In the genomic region with DNA sequence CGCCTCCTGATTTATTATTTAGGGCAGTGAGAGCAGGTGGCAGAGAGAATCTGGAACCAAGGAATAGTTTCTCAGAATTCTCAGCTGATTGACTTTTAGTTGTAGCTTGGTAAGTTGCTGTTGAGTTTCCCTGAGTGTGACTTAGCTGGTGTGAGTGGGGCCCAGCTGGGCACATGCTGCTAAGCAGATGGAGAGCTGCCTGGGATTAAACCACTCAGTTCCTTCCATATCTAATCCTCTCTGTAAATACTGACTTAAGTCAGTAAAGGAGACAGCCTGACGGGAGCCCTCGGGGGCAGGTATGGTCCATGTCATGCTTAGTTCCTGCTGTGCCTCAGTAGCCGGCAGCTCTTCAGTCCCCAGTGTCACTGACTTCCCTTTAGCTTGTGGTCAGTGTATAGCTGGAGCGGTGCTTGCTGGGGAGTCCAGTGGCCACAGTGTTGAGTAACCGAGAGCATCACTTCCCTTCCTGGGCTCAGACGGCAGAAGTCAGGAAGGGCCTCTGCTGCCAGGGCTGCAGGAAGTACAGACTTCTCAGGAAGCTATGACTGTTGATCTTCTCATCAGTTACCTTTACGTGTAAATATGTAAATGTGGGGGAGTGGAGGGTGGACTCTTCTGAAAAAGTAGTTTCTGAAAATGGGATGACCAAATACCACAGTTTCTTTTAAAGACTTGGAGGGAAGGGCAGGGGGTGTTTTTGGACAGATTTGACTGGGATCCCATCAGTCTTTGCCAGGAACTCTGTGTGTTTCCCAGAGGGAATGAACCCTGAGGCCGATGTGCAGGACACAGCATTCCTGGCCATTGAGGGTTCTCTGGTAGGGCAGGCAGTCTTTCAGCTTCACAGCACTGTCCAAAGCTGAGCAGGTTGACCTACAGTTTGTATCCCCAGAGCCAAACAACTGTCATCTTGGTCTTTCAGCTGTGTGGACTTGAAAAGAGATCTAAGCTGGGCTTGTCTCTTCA, we compare ENCODE assay signal across 8 mouse cellular contexts. TPM values are rescaled to one million over a fixed set of nuclear protein-coding genes. Genes with fewer than 3 reads are reported as not detected.
A peak's percentile ranks its signal among the peaks of the same experiment; 100 is the strongest.
DNase-seq lines count a peak whose midpoint lies in the region; ATAC-seq and TF ChIP-seq lines count a peak whose summit lies in the region.

No protein-coding gene starts in this region.

- peaks cover 4% of the 10 kb centered on the region; the same call in 1 of the 2 replicates for H3K79me2 ChIP-seq in heart, adult 2 months (replicated peaks; ENCODE audit: control insufficient read depth, insufficient read depth, low read length)

- H3K4me1 ChIP-seq in neural tube, embryonic 11.5 days (ENCODE audit: control insufficient read depth, insufficient read depth, low read length): peaks cover 14% of the 10 kb centered on the region
- H3K4me1 ChIP-seq in heart, adult 2 months (ENCODE audit: control insufficient read depth, insufficient read depth, low read length): peaks cover 37% of the 10 kb centered on the region
- H3K4me1 ChIP-seq in liver, postnatal 0 days (ENCODE audit: insufficient read depth): peaks cover 80% of the 10 kb centered on the region
- H3K4me1 ChIP-seq in stomach, embryonic 15.5 days: peaks cover 71% of the 10 kb centered on the region
- H3K4me1 ChIP-seq in cerebellum, adult 2 months (ENCODE audit: control insufficient read depth, insufficient read depth, low read length): peaks cover 41% of the 10 kb centered on the region

- H3K36me3 ChIP-seq in neural tube, embryonic 11.5 days (ENCODE audit: control insufficient read depth, insufficient read depth, low read length): no peaks in the 10 kb centered on the region
- H3K36me3 ChIP-seq in heart, adult 2 months (ENCODE audit: control insufficient read depth, insufficient read depth, low read length): no peaks in the 10 kb centered on the region; the same call in none of the 2 replicates
- 0 out of 2 replicates have a peak, but pooled peaks cover 2% of the 10 kb centered on the region for H3K36me3 ChIP-seq in liver, postnatal 0 days (replicated peaks; ENCODE audit: insufficient read depth, low read length)
- H3K36me3 ChIP-seq in stomach, embryonic 15.5 days: no peaks in the 10 kb centered on the region

- no peak overlapping the region for H3K4me2 ChIP-seq in neural tube, embryonic 11.5 days (ENCODE audit: low read depth)
- H3K4me2 ChIP-seq in liver, postnatal 0 days (ENCODE audit: low read depth, low read length): no peak overlapping the region
- no peak overlapping the region for H3K4me2 ChIP-seq in stomach, embryonic 15.5 days

- 78% methylated on average over 9 of the region's 9 CpGs for WGBS in neural tube, embryonic 11.5 days
- WGBS in heart, adult 2 months: 32% methylated on average over 9 of the region's 9 CpGs
- 36% methylated on average over 9 of the region's 9 CpGs for whole genome bisulfite sequencing in liver, postnatal 0 days (ENCODE audit: insufficient replicate concordance)
- WGBS in stomach, embryonic 15.5 days: 41% methylated on average over 9 of the region's 9 CpGs
- WGBS in cerebellum, adult 2 months: 40% methylated on average over 9 of the region's 9 CpGs

- H3K9ac ChIP-seq in neural tube, embryonic 11.5 days (ENCODE audit: low read length): no peak overlapping the region
- no peak overlapping the region for H3K9ac ChIP-seq in heart, adult 2 months (ENCODE audit: low read depth, low read length)
- peak overlapping the region; percentile 38; the same call in 1 of the 2 replicates for H3K9ac ChIP-seq in liver, postnatal 0 days (replicated peaks)
- H3K9ac ChIP-seq in stomach, embryonic 15.5 days: no peak overlapping the region

- intact Hi-C loops in heart, adult 2 months (cut with DNase I): loop anchor here (2.0 kb wide), 1 partner anchor 21 kb away; no protein-coding TSS in a partner anchor

- H3K27ac ChIP-seq in neural tube, embryonic 11.5 days (ENCODE audit: low read depth, low read length): 0 out of 2 replicates have a peak overlapping the region, but pooled peaks have one; percentile 10
- peak overlapping the region; percentile 36 for H3K27ac ChIP-seq in heart, adult 2 months
- peak overlapping the region; percentile 81 for H3K27ac ChIP-seq in liver, postnatal 0 days (ENCODE audit: low read depth)
- H3K27ac ChIP-seq in stomach, embryonic 15.5 days: peak overlapping the region; percentile 26; the same call in 1 of the 2 replicates
- no peak overlapping the region for H3K27ac ChIP-seq in cerebellum, adult 2 months (ENCODE audit: insufficient read depth, low read length)

- ATAC-seq in neural tube, embryonic 11.5 days (ENCODE audit: insufficient read depth, low FRiP score, low TSS enrichment): no peak
- peak; percentile 50 for ATAC-seq in liver, postnatal 0 days
- ATAC-seq in stomach, embryonic 15.5 days (ENCODE audit: insufficient read depth, low FRiP score, low read depth): no peak
- no peak for ATAC-seq in erythroblast, adult 5-6 weeks (replicated peaks; ENCODE audit: low FRiP score, poor library complexity, severe bottlenecking)

- TF ChIP-seq EP300 in heart, adult 2 months (IDR thresholded peaks at IDR 0.05; ENCODE audit: insufficient read depth, low read depth, low read length): 0 out of 2 replicates have a peak, but pooled peaks have one; percentile 26
- TF ChIP-seq EP300 in liver, postnatal 0 days (IDR thresholded peaks at IDR 0.05; ENCODE audit: low read depth): peak; percentile 62; the same call in 1 of the 2 replicates

- TF ChIP-seq POLR2A in heart, adult 2 months (IDR thresholded peaks at IDR 0.05; ENCODE audit: insufficient read depth, low read depth, low read length): no peak
- no peak for TF ChIP-seq POLR2A in cerebellum, adult 2 months (IDR thresholded peaks at IDR 0.05; ENCODE audit: borderline replicate concordance, insufficient read depth, low read length)

- H3K4me3 ChIP-seq in neural tube, embryonic 11.5 days (ENCODE audit: low read depth, low read length): no peak overlapping the region
- H3K4me3 ChIP-seq in heart, adult 2 months: no peak overlapping the region
- H3K4me3 ChIP-seq in liver, postnatal 0 days (ENCODE audit: low read depth, low read length): no peak overlapping the region
- no peak overlapping the region for H3K4me3 ChIP-seq in stomach, embryonic 15.5 days (replicated peaks)
- no peak overlapping the region for H3K4me3 ChIP-seq in cerebellum, adult 2 months (replicated peaks; ENCODE audit: insufficient read depth, low read depth, low read length)

- H3K27me3 ChIP-seq in neural tube, embryonic 11.5 days (ENCODE audit: control insufficient read depth, insufficient read depth, low read length): no peaks in the 10 kb centered on the region
- no peaks in the 10 kb centered on the region for H3K27me3 ChIP-seq in heart, adult 2 months (ENCODE audit: control insufficient read depth, insufficient read depth, low read length)
- H3K27me3 ChIP-seq in liver, postnatal 0 days (ENCODE audit: insufficient read depth, low read length): no peaks in the 10 kb centered on the region
- no peaks in the 10 kb centered on the region for H3K27me3 ChIP-seq in stomach, embryonic 15.5 days (replicated peaks)
- no peaks in the 10 kb centered on the region for H3K27me3 ChIP-seq in cerebellum, adult 2 months (ENCODE audit: control insufficient read depth, insufficient read depth, low read length)

- DNase-seq in neural tube, embryonic 11.5 days (ENCODE audit: low spot score): no peak
- DNase-seq in neural tube, embryonic 10.5 days (ENCODE audit: extremely low spot score, low spot score): no peak
- DNase-seq in heart, adult 2 months: peak; percentile 46 to 75
- peak; percentile 70 for DNase-seq in liver, postnatal 0 days
- DNase-seq in embryo, embryonic 10 days (ENCODE audit: low spot score): no peak
- DNase-seq in cerebellum, adult 2 months: no peak

- no peak for TF ChIP-seq CTCF in heart, adult 2 months (IDR thresholded peaks at IDR 0.05)
- no peak for TF ChIP-seq CTCF in liver, postnatal 0 days (IDR thresholded peaks at IDR 0.05; ENCODE audit: low read depth)
- no peak for TF ChIP-seq CTCF in cerebellum, adult 2 months (IDR thresholded peaks at IDR 0.05; ENCODE audit: borderline replicate concordance, insufficient read depth, low read depth, low read length)

- no peaks in the 10 kb centered on the region for H3K9me3 ChIP-seq in neural tube, embryonic 11.5 days (ENCODE audit: control insufficient read depth, low read length)
- H3K9me3 ChIP-seq in liver, postnatal 0 days (ENCODE audit: low read length): no peaks in the 10 kb centered on the region
- H3K9me3 ChIP-seq in stomach, embryonic 15.5 days: no peaks in the 10 kb centered on the region

RNA-seq across cellular contexts. Expression of gene Pgs1, which starts 5.7 kb away (rescaled TPM):
- 40.9 and 45.9 TPM in 2 replicates for polyA plus RNA-seq in neural tube, embryonic 11.5 days (2014; fragmentation: Nextera tagmentation; extraction: Ambion mirVana)
- 10 to 100 TPM; 17.9 to 18.1 TPM for total RNA-seq in heart, adult 2 months (2021)
- 21.8 and 26.5 TPM in 2 replicates for polyA plus RNA-seq in heart, adult 2 months (2012; rRNA removed)
- polyA plus RNA-seq in liver, postnatal 0 days (2015; fragmentation: Nextera tagmentation; extraction: Ambion mirVana): 9.1 and 10.1 TPM in 2 replicates
- polyA plus RNA-seq in stomach, embryonic 15.5 days (2015; fragmentation: Nextera tagmentation; extraction: Ambion mirVana): 31.7 and 34.6 TPM in 2 replicates
- total RNA-seq in erythroblast, adult 5-6 weeks (2015; ENCODE audit: low replicate concordance): 9.2 and 14.6 TPM in 2 replicates
- 20.8 and 32.9 TPM in 2 replicates for total RNA-seq in erythroblast, adult 5-6 weeks (2017; ENCODE audit: low replicate concordance)
- 70.5 and 76.5 TPM in 2 replicates for polyA plus RNA-seq in cerebellum, adult 2 months (2012; rRNA removed)

RNA-seq across cellular contexts. Expression of gene Socs3, which starts 21.9 kb away (rescaled TPM):
- 3.7 and 5.1 TPM in 2 replicates for polyA plus RNA-seq in neural tube, embryonic 11.5 days (2014; fragmentation: Nextera tagmentation; extraction: Ambion mirVana)
- total RNA-seq in heart, adult 2 months (2021): 1 to 10 TPM; 2.8 to 4.5 TPM
- polyA plus RNA-seq in heart, adult 2 months (2012; rRNA removed): 3.7 and 4.4 TPM in 2 replicates
- polyA plus RNA-seq in liver, postnatal 0 days (2015; fragmentation: Nextera tagmentation; extraction: Ambion mirVana): 3.5 and 5.8 TPM in 2 replicates
- 16.0 and 18.5 TPM in 2 replicates for polyA plus RNA-seq in stomach, embryonic 15.5 days (2015; fragmentation: Nextera tagmentation; extraction: Ambion mirVana)
- 0.19 and 0.42 TPM in 2 replicates for total RNA-seq in erythroblast, adult 5-6 weeks (2015; ENCODE audit: low replicate concordance)
- 1.3 and 1.5 TPM in 2 replicates for total RNA-seq in erythroblast, adult 5-6 weeks (2017; ENCODE audit: low replicate concordance)
- 1.6 and 2.1 TPM in 2 replicates for polyA plus RNA-seq in cerebellum, adult 2 months (2012; rRNA removed)

Comparison
In these comparisons a context has a peak if more than half of its experiments do, and no peak if none do; other contexts are left out.
1. DNase-seq: peak in heart, adult 2 months (2 of 2) and liver, postnatal 0 days (single experiment); none in neural tube, embryonic 11.5 days (single experiment), neural tube, embryonic 10.5 days (single experiment), embryo, embryonic 10 days (single experiment) and cerebellum, adult 2 months (0 of 2).